Mouse (Mus musculus) ES-E14 (cell line): ENCODE data around the gene Serhl. TPM values are rescaled to one million over a fixed set of nuclear protein-coding genes. Genes with fewer than 3 reads are reported as not detected.

Source experiments
- DNase-seq: peaks from one replicate; pipeline ENCODE4 v3.0.0-alpha.2; 2013; ENCODE audit warnings: low read depth, low spot score
- H3K27ac ChIP-seq: 2 replicates; pipeline ENCODE4 v1.5.1; 2012; ENCODE audit warnings: low read depth, mild to moderate bottlenecking, low read length, moderate library complexity, mixed read lengths; ENCODE audit not compliant: poor library complexity, insufficient read depth, severe bottlenecking
- H3K36me3 ChIP-seq: 2 replicates; pipeline ENCODE4 v1.6.1; 2012; ENCODE audit warnings: mild to moderate bottlenecking, low read length, moderate library complexity, mixed read lengths; ENCODE audit not compliant: control insufficient read depth, poor library complexity, insufficient read depth, severe bottlenecking
- H3K4me1 ChIP-seq, 2 experiments: fragments of 150-350 bp in 1 of 2; sonication (generic) in 1 of 2; 2 replicates each; pipeline ENCODE4 v1.6.1; 2012; ENCODE audit warnings: low read length in 2 of 2, mild to moderate bottlenecking in 1 of 2, mixed read lengths in 1 of 2; ENCODE audit not compliant: control insufficient read depth in 2 of 2, insufficient read depth in 2 of 2, poor library complexity in 1 of 2
- H3K4me3 ChIP-seq, 2 experiments: fragments of 150-350 bp in 1 of 2; sonication (generic) in 1 of 2; 2 replicates each; pipeline ENCODE4 v1.5.1; 2012; ENCODE audit warnings: low read length in 2 of 2, low read depth in 1 of 2, mild to moderate bottlenecking in 1 of 2, mixed read lengths in 1 of 2; ENCODE audit not compliant: insufficient read depth in 1 of 2, poor library complexity in 1 of 2, severe bottlenecking in 1 of 2
- H3K9ac ChIP-seq: 2 replicates; pipeline ENCODE4 v1.6.1; 2012; ENCODE audit warnings: low read depth, mild to moderate bottlenecking, low read length, mixed read lengths; ENCODE audit not compliant: poor library complexity, insufficient read depth, severe bottlenecking
- H3K9me3 ChIP-seq: fragments of 150-350 bp; sonication (generic); 2 replicates; pipeline ENCODE4 v1.6.1; 2012; ENCODE audit warnings: low read depth, mild to moderate bottlenecking, low read length; ENCODE audit not compliant: control insufficient read depth, insufficient read depth
- CHD2 ChIP-seq: IDR thresholded peaks from 2 replicates; pipeline ENCODE4 v1.6.1; 2014; ENCODE audit warnings: mild to moderate bottlenecking, low read depth, low read length, inconsistent platforms
- HCFC1 ChIP-seq: IDR thresholded peaks from 2 replicates; pipeline ENCODE4 v1.6.1; 2012; ENCODE audit warnings: low read length, inconsistent platforms, borderline replicate concordance; ENCODE audit not compliant: insufficient read depth
- MAFK ChIP-seq: IDR thresholded peaks from 2 replicates; pipeline ENCODE4 v1.6.1; 2014; ENCODE audit warnings: mild to moderate bottlenecking, low read depth, low read length, inconsistent platforms; ENCODE audit not compliant: insufficient read depth
- ZC3H11A ChIP-seq: IDR thresholded peaks from 2 replicates; pipeline ENCODE4 v1.6.1; 2012; ENCODE audit warnings: low read depth, mild to moderate bottlenecking, inconsistent platforms, low read length, borderline replicate concordance
- ZNF384 ChIP-seq: IDR thresholded peaks from 2 replicates; pipeline ENCODE4 v1.6.1; 2012; ENCODE audit warnings: low read depth, low read length, inconsistent platforms
- in situ Hi-C, 2 experiments: fragments of 600-800 bp; cut with MboI; formaldehyde crosslinking; loops; one replicate each; pipeline ENCODE4 v1.15.1; 2025; ENCODE audit warnings: low sequenced_read_pairs in 2 of 2, inconsistent platforms in 1 of 2; ENCODE audit not compliant: unreplicated experiment in 2 of 2
- total RNA-seq: library from RNA; depleted of rRNA; stranded (reverse); fragments of 300-350 nt; gene quantifications from 2 replicates; pipeline ENCODE4 v1.2.3, GENCODE M21; 2012

Serhl gene
- total RNA-seq, 1 experiment: 16.3 TPM

GRCm38 (mm10) chr15:83090874-83091273 lies 1.6 kb downstream of the Serhl start:
- Histone ChIP-seq H3K4me3 (no peak overlapping the region), H3K36me3 (no peaks in the 10 kb centered on the region), H3K27ac (no peak overlapping the region), H3K9me3 (no peaks in the 10 kb centered on the region), H3K4me1 (peaks cover 0 to 16% of the 10 kb centered on the region in 2 experiments; a peak in 3 of 4 replicates), H3K9ac (no peak overlapping the region)
- TF ChIP-seq ZNF384 (no peak), HCFC1 (no peak), CHD2 (no peak), ZC3H11A (no peak), MAFK (no peak)
- in situ Hi-C loops: no loop called here
- peak; percentile 66 for DNase-seq

- TF ChIP-seq ZNF384: no peak
- TF ChIP-seq CHD2: no peak
- TF ChIP-seq MAFK: no peak
- no peak for TF ChIP-seq HCFC1
- no peak for TF ChIP-seq ZC3H11A
- H3K9me3 ChIP-seq: no peaks in the 10 kb centered on the region
- no peak overlapping the region for H3K4me3 ChIP-seq
- H3K4me1 ChIP-seq: peaks cover 0 to 19% of the 10 kb centered on the region in 2 experiments; a peak in 3 of 4 replicates
- H3K9ac ChIP-seq: no peak overlapping the region
- H3K27ac ChIP-seq: no peak overlapping the region
- H3K36me3 ChIP-seq: no peaks in the 10 kb centered on the region
- no peak for DNase-seq
- in situ Hi-C loops: no loop called here
Observed at GRCm38 (mm10) chr15:83093687-83094086, 4.4 kb downstream of the Serhl start.

GRCm38 (mm10) chr15:83095950-83096349 lies 6.6 kb downstream of the Serhl start:
- no peak for DNase-seq
- Histone ChIP-seq H3K4me1 (peaks cover 0 to 14% of the 10 kb centered on the region in 2 experiments; a peak in 2 of 4 replicates), H3K4me3 (no peak overlapping the region), H3K9me3 (no peaks in the 10 kb centered on the region), H3K36me3 (no peaks in the 10 kb centered on the region), H3K27ac (no peak overlapping the region), H3K9ac (no peak overlapping the region)
- in situ Hi-C loops: no loop called here
- TF ChIP-seq ZNF384: no peak
- TF ChIP-seq ZC3H11A: peak; percentile 19; the same call in 1 of the 2 replicates
- no peak for TF ChIP-seq CHD2
- TF ChIP-seq MAFK: no peak

GRCm38 (mm10) chr15:83099533-83100331 lies 10.4 kb downstream of the Serhl start:
- TF ChIP-seq CHD2 (no peak), MAFK (no peak), HCFC1 (0 out of 2 replicates have a peak, but pooled peaks have one; percentile 49), ZNF384 (no peak), ZC3H11A (no peak)
- no peak overlapping the region for H3K27ac ChIP-seq

More at GRCm38 (mm10) chr15:83099533-83100331, 10.4 kb downstream of the Serhl start:
- DNase-seq: peak; percentile 93
- in situ Hi-C loops: no loop called here
- H3K36me3 ChIP-seq: no peaks in the 10 kb centered on the region
- peak overlapping the region; percentile 68 to 87 for H3K4me3 ChIP-seq
- H3K4me1 ChIP-seq: peaks cover 0 to 12% of the 10 kb centered on the region in 2 experiments; a peak in 1 of 4 replicates
- peak overlapping the region; percentile 84 for H3K9ac ChIP-seq
- H3K9me3 ChIP-seq: no peaks in the 10 kb centered on the region
